ENCODE assay signal across 39 mouse cellular contexts in genomic region chr11:53652427-53652826, GRCm38 (mm10). TPM values are rescaled to one million over a fixed set of nuclear protein-coding genes. Genes with fewer than 3 reads are reported as not detected.
"Had no signal": no experiment of that assay in that cellular context is flagged by ENCODE, and none has a peak within 500 bp of the region (broad histone marks: within the 10 kb centered on the region; RNA-seq: fewer than 3 reads in every experiment).

No protein-coding gene starts in this region.

- H3K4me3 ChIP-seq: embryonic facial prominence, embryonic 10.5 days; embryonic facial prominence, embryonic 12.5 days; embryonic facial prominence, embryonic 13.5 days; embryonic facial prominence, embryonic 15.5 days; erythroblast, embryonic 14.5 days; forebrain, embryonic 10.5 days; forebrain, embryonic 12.5 days; forebrain, embryonic 13.5 days; forebrain, embryonic 15.5 days; gastrocnemius, adult 2 months; heart, adult 2 months; heart, embryonic 10.5 days had no signal

- H3K9me3 ChIP-seq: embryonic facial prominence, embryonic 10.5 days; embryonic facial prominence, embryonic 12.5 days; embryonic facial prominence, embryonic 13.5 days; embryonic facial prominence, embryonic 15.5 days; forebrain, embryonic 10.5 days; forebrain, embryonic 12.5 days; forebrain, embryonic 13.5 days; forebrain, embryonic 15.5 days; heart, embryonic 10.5 days had no signal

- H3K27ac ChIP-seq: embryonic facial prominence, embryonic 10.5 days; embryonic facial prominence, embryonic 12.5 days; embryonic facial prominence, embryonic 13.5 days; embryonic facial prominence, embryonic 15.5 days; forebrain, embryonic 10.5 days; forebrain, embryonic 12.5 days; forebrain, embryonic 13.5 days; forebrain, embryonic 15.5 days; gastrocnemius, adult 2 months; heart, adult 2 months; heart, embryonic 10.5 days had no signal

- H3K9ac ChIP-seq: embryonic facial prominence, embryonic 12.5 days; embryonic facial prominence, embryonic 13.5 days; embryonic facial prominence, embryonic 15.5 days; forebrain, embryonic 12.5 days; forebrain, embryonic 13.5 days; forebrain, embryonic 15.5 days; forebrain, postnatal 0 days had no signal

- H3K4me1 ChIP-seq: embryonic facial prominence, embryonic 10.5 days; embryonic facial prominence, embryonic 12.5 days; embryonic facial prominence, embryonic 13.5 days; embryonic facial prominence, embryonic 15.5 days; forebrain, embryonic 10.5 days; forebrain, embryonic 12.5 days; forebrain, embryonic 13.5 days; forebrain, embryonic 15.5 days had no signal

- H3K27me3 ChIP-seq: embryonic facial prominence, embryonic 12.5 days; embryonic facial prominence, embryonic 13.5 days; embryonic facial prominence, embryonic 15.5 days; forebrain, embryonic 12.5 days; forebrain, embryonic 13.5 days; forebrain, embryonic 15.5 days had no signal

- DNase-seq: cerebellum, adult 9-11 months; cerebellum, postnatal 10 days; cerebellum, postnatal 14 days; cerebellum, postnatal 25 days; cerebellum, postnatal 36 days; embryo, embryonic 11 days; forebrain, postnatal 0 days; gastrocnemius, adult 2 months; gastrocnemius, postnatal 10 days; gastrocnemius, postnatal 14 days; gastrocnemius, postnatal 25 days; gastrocnemius, postnatal 36 days; heart, adult 11 months; heart, adult 18-20 months; heart, adult 2 months had no signal

RNA-seq across cellular contexts. Expression of gene Il13, which starts 17.9 kb away (rescaled TPM):
- total RNA-seq: common myeloid progenitor, adult 5-6 weeks; forebrain, postnatal 0 days; gastrocnemius, adult 18-20 months; gastrocnemius, adult 2 months; gastrocnemius, adult 8-10 months; gastrocnemius, postnatal 10 days; gastrocnemius, postnatal 14 days; gastrocnemius, postnatal 25 days; gastrocnemius, postnatal 36 days; gastrocnemius, postnatal 4 days; granulocyte monocyte progenitor cell, adult 5-6 weeks; heart, adult 18-20 months; heart, adult 2 months; heart, adult 8-10 months had no signal
- polyA plus RNA-seq: cortical plate, adult 2 months; embryonic facial prominence, embryonic 10.5 days; embryonic facial prominence, embryonic 11.5 days; embryonic facial prominence, embryonic 12.5 days; embryonic facial prominence, embryonic 13.5 days; embryonic facial prominence, embryonic 14.5 days; embryonic facial prominence, embryonic 15.5 days; erythroblast, embryonic 14.5 days; forebrain, embryonic 10.5 days; forebrain, embryonic 11.5 days; forebrain, embryonic 12.5 days; forebrain, embryonic 13.5 days; forebrain, embryonic 14.5 days; forebrain, embryonic 15.5 days; forebrain, embryonic 16.5 days; forebrain, postnatal 0 days; frontal cortex, adult 2 months; heart, adult 2 months; heart, embryonic 10.5 days had no signal

RNA-seq across cellular contexts. Expression of gene Il4, which starts 34.0 kb away (rescaled TPM):
- total RNA-seq: forebrain, postnatal 0 days; gastrocnemius, adult 18-20 months; gastrocnemius, adult 2 months; gastrocnemius, adult 8-10 months; gastrocnemius, postnatal 10 days; gastrocnemius, postnatal 14 days; gastrocnemius, postnatal 25 days; gastrocnemius, postnatal 36 days; heart, adult 18-20 months; heart, adult 2 months; heart, adult 8-10 months had no signal
- polyA plus RNA-seq: cortical plate, adult 2 months; erythroblast, embryonic 14.5 days; frontal cortex, adult 2 months; gonadal fat pad, adult 2 months had no signal
